Mouse (Mus musculus) hindbrain, embryonic 16.5 days (tissue): ENCODE measurements around the gene Pex1. TPM values are rescaled to one million over a fixed set of nuclear protein-coding genes. Genes with fewer than 3 reads are reported as not detected.

ENCODE experiments used
- ATAC-seq: fragments of 200-750 bp; cut with Nextera tagmentation; 2 replicates; pipeline ENCODE4 v1.8.0; 2017; ENCODE audit warnings: moderate TSS enrichment, moderate library complexity
- H3K27ac ChIP-seq: fragments of 300-500 bp; sonication (generic); 2 replicates; pipeline ENCODE4 v1.5.1; 2014; ENCODE audit warnings: low read depth, mild to moderate bottlenecking, control low read depth, low read length, moderate library complexity
- H3K27me3 ChIP-seq: fragments of 300-500 bp; sonication (generic); replicated peaks from 2 replicates; pipeline ENCODE4 v1.6.1; 2014; ENCODE audit warnings: low read length; ENCODE audit not compliant: control insufficient read depth, insufficient read depth
- H3K36me3 ChIP-seq: fragments of 300-500 bp; sonication (generic); 2 replicates; pipeline ENCODE4 v1.6.1; 2014; ENCODE audit warnings: mild to moderate bottlenecking, low read length, moderate library complexity, mixed read lengths; ENCODE audit not compliant: control insufficient read depth, insufficient read depth
- H3K4me1 ChIP-seq: fragments of 300-500 bp; sonication (generic); 2 replicates; pipeline ENCODE4 v1.6.1; 2014; ENCODE audit warnings: low read depth, low read length; ENCODE audit not compliant: control insufficient read depth, insufficient read depth
- H3K4me2 ChIP-seq: fragments of 300-500 bp; sonication (generic); 2 replicates; pipeline ENCODE4 v1.6.1; 2014; ENCODE audit warnings: mild to moderate bottlenecking, low read length, control low read depth, moderate library complexity
- H3K4me3 ChIP-seq: fragments of 300-500 bp; sonication (generic); 2 replicates; pipeline ENCODE4 v1.5.1; 2014; ENCODE audit warnings: mild to moderate bottlenecking, low read length, control low read depth, moderate library complexity
- H3K9ac ChIP-seq: fragments of 300-500 bp; sonication (generic); 2 replicates; pipeline ENCODE4 v1.6.1; 2014; ENCODE audit warnings: low read depth, mild to moderate bottlenecking, control low read depth, low read length, moderate library complexity
- H3K9me3 ChIP-seq: fragments of 300-500 bp; sonication (generic); 2 replicates; pipeline ENCODE4 v1.6.1; 2014; ENCODE audit warnings: mild to moderate bottlenecking, low read length, moderate library complexity; ENCODE audit not compliant: control insufficient read depth
- WGBS: fragments of 180-500 bp; shearing (Covaris S2); extraction: QIAGEN DNeasy Blood & Tissue Kit; methylation state at CpG from one replicate; pipeline ENCODE4 v1.1.7; 2014; 5-methylcytosine and 5-hydroxymethylcytosine counted together
- polyA plus RNA-seq: library from polyadenylated mRNA; unstranded; fragments of >200 nt; fragmentation: Nextera tagmentation; extraction: Ambion mirVana; gene quantifications from 2 replicates; pipeline ENCODE4 v1.2.1, GENCODE M21; 2015

The Pex1 gene
- 20.0 and 21.7 TPM in 2 replicates for polyA plus RNA-seq

DNA sequence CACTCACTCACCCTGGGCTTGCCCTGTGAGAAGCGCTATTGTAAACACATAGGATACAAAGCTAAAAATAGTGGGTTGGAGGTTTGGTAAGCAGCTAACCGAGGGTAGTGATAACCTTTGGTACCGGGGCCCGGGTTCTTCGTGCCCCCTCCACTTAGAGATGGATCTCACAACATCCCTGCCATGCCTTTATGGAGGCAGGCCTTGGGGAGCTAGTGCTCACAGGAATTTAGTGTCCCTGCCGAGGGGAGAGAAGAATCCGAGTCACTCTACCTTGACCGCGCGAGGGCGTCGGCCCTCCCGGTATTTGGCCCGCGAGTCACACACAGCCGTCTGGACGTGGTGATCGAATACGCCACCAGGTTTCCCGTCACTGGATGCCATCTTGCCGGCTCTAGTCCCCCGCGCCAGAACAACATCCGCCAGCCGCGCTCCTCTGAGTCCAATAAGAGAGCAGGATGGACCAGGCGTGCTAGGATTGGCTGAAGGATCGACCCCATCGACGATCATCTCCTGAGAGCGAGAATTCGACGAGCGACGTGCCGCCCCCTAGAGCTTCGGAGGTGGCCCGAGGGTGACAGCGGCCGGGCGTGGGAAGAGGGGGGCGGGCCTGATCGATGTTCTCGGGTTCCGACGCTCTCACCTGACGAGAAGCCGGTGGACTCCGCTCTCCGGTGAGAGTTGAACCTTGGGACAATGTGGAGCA lies at the start of gene Pex1:
Gene Pex1, plus strand, starts transcription at position 374 of the 706 bp plus-strand sequence.
- peak within 1 kb of the TSS; percentile 86 for H3K4me2 ChIP-seq
- H3K4me3 ChIP-seq, result peak within 1 kb of the TSS; percentile 91
- H3K9me3 ChIP-seq, result no peaks in the 10 kb centered on the region
- under 1% methylated on average over 50 of the region's 50 CpGs for WGBS
- peaks cover 15% of the 10 kb centered on the region for H3K4me1 ChIP-seq
- no peaks in the 10 kb centered on the region for H3K27me3 ChIP-seq
- H3K36me3 ChIP-seq, result peaks cover 6% of the 10 kb centered on the region
- H3K27ac ChIP-seq, result peak within 1 kb of the TSS; percentile 85
- peak; percentile 98 for ATAC-seq
- peak within 1 kb of the TSS; percentile 86 for H3K9ac ChIP-seq

DNA sequence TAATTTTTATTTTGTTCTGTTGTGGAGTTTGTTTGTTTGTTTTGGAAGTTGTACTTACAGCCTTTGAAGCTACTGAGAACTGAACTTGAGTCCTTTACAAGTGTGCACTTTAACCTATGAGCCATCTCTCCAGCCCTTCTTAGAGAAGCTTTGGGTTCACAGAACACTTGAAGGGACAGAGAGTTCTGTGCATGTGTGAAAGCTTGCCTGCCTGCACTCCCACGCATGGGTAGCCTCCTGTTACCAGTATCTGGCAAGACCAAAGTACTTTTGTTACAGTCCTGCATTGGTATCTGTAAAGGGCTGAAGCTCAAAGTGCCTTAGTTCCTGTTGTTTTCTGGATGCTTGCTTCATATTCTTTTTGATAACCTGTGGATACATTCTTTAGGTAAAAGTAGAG lies 49.6 kb upstream of the Pex1 start:
- no peak for ATAC-seq
- Histone ChIP-seq H3K4me2 (no peak overlapping the region), H3K4me1 (peaks cover 14% of the 10 kb centered on the region), H3K27ac (no peak overlapping the region), H3K27me3 (no peaks in the 10 kb centered on the region), H3K4me3 (no peak overlapping the region), H3K9ac (no peak overlapping the region), H3K9me3 (no peaks in the 10 kb centered on the region), H3K36me3 (no peaks in the 10 kb centered on the region)
- WGBS, result 86% methylated on average over 1 of the region's 1 CpGs

DNA sequence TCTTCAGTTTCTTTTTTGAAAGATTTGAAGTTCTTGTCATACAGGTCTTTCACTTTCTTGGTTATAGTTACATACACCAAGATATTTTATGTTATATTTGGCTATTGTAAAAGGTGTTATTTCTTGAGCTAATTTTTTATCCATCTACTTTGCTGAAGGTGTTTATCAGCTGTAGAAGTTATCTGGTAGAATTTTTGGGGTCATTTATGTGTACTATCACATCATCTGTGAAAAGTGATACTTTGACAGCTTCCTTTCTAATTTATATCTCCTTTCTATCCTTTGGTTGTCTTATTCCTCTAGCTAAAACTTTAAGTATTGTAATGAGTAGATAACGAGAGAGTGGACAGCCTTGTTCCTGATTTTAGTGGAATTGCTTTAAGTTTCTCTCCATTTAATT lies 44.4 kb upstream of the Pex1 start:
- whole genome bisulfite sequencing, result 97% methylated on average over 1 of the region's 1 CpGs
- no peak overlapping the region for H3K4me2 ChIP-seq
- H3K36me3 ChIP-seq, result peaks cover 8% of the 10 kb centered on the region; the same call in 1 of the 2 replicates
- no peak overlapping the region for H3K4me3 ChIP-seq
- no peak overlapping the region for H3K9ac ChIP-seq
- no peaks in the 10 kb centered on the region for H3K9me3 ChIP-seq
- no peak for ATAC-seq
- H3K4me1 ChIP-seq, result no peaks in the 10 kb centered on the region
- H3K27me3 ChIP-seq, result no peaks in the 10 kb centered on the region
- H3K27ac ChIP-seq, result no peak overlapping the region

DNA sequence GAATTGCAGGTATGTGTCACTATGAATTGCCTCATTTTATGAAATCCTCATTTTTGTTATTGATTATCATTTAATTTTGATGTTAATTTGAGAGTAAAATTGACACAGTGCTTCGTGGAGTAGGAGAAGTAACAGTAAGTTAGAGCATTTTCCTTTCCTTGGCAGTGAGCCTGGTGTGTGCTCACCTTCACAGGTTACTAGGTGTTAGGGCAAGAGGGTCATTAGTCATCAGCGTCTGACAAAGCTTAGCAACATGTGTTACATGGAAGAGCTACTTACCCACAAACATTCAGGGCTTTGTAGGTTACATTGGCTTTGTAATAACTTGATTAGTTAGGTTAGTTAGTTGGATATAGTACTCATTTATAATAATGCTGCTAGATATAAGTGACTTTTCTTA lies 41.7 kb upstream of the Pex1 start:
- Histone ChIP-seq H3K9me3 (no peaks in the 10 kb centered on the region), H3K36me3 (peaks cover 10% of the 10 kb centered on the region; the same call in 1 of the 2 replicates), H3K4me1 (no peaks in the 10 kb centered on the region), H3K4me2 (no peak overlapping the region), H3K4me3 (no peak overlapping the region), H3K9ac (no peak overlapping the region), H3K27me3 (no peaks in the 10 kb centered on the region), H3K27ac (no peak overlapping the region)
- ATAC-seq, result no peak; the same call in 1 of the 2 replicates
- 94% methylated on average over 2 of the region's 2 CpGs for WGBS

DNA sequence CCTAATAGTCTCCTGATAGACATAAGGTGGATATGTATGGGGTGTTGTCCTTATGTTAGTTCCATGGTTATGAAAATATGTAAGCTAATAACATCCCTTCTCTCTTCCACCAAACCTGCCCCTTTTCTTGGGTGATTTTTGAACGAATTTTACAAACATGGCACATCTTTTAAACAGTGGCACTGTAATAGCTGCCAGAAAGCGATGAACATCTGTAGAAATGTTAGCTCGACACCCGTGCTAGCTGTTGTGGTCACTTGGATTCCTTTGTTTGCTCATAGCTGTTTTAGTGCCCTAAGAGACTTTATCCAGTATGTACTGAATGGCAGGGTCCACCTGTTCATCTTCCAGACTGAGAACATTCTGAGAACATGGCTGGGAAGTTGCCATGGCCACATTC lies 24.6 kb upstream of the Pex1 start, which contains the start of gene 1700109H08Rik:
Gene 1700109H08Rik, plus strand, starts transcription at position 301 of the 400 bp plus-strand sequence.
- ATAC-seq, result no peak
- WGBS, result 98% methylated on average over 4 of the region's 4 CpGs

DNA sequence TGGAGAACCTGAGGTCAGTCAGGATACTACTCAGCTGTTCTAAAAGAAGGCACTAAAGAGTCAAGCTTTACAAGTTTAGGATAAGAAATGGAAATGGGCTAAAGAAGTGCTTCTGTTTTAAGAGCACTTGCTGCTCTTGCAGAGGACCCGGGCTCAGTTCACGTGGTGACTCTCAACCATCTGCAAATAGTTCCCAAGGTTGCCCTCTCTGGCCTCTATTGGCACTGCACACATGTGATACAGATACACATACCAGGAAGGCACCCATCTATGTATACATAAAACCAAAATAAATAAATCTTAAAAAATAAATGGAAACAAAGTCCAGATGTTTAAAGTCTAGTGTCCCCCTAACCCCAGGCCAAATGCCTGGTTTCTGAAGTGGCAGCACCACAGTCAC lies 21.0 kb upstream of the Pex1 start:
- H3K4me1 ChIP-seq, result no peaks in the 10 kb centered on the region
- no peak overlapping the region for H3K9ac ChIP-seq
- H3K9me3 ChIP-seq, result peaks cover 3% of the 10 kb centered on the region; the same call in 1 of the 2 replicates
- no peak overlapping the region for H3K4me2 ChIP-seq
- no peak for ATAC-seq
- H3K36me3 ChIP-seq, result peaks cover 71% of the 10 kb centered on the region
- no peak overlapping the region for H3K27ac ChIP-seq
- H3K27me3 ChIP-seq, result no peaks in the 10 kb centered on the region
- 95% methylated on average over 2 of the region's 2 CpGs for WGBS
- no peak overlapping the region for H3K4me3 ChIP-seq

More for the DNA sequence above, 24.6 kb upstream of the Pex1 start, which contains the start of gene 1700109H08Rik:
- Histone ChIP-seq H3K9ac (no peak within 1 kb of the TSS), H3K27me3 (no peaks in the 10 kb centered on the region), H3K27ac (no peak within 1 kb of the TSS), H3K36me3 (peaks cover 45% of the 10 kb centered on the region), H3K4me1 (no peaks in the 10 kb centered on the region), H3K9me3 (peaks cover 3% of the 10 kb centered on the region; the same call in 1 of the 2 replicates), H3K4me2 (no peak within 1 kb of the TSS), H3K4me3 (no peak within 1 kb of the TSS)

DNA sequence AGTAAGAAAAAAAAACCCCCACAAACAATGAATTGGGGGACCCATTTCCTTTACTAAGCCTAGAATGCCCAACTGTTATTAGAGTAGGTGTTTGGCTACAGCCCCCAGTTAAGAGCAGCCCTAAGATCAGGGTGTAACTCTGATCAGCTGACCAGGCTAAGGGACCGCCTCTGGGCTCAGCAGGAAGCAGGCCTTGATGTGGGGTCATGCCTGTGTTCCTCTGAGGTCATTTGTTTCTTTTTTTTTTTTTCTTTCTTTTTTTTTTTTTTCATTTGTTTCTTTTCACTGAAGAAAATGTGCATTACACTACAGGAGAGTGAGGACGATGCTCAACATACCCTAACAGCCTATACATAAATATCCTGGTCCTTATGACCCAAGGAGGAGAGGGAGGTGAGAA lies 17.9 kb upstream of the Pex1 start:
- H3K36me3 ChIP-seq, result peaks cover 66% of the 10 kb centered on the region
- 91% methylated on average over 2 of the region's 2 CpGs for WGBS
- H3K4me1 ChIP-seq, result no peaks in the 10 kb centered on the region

DNA sequence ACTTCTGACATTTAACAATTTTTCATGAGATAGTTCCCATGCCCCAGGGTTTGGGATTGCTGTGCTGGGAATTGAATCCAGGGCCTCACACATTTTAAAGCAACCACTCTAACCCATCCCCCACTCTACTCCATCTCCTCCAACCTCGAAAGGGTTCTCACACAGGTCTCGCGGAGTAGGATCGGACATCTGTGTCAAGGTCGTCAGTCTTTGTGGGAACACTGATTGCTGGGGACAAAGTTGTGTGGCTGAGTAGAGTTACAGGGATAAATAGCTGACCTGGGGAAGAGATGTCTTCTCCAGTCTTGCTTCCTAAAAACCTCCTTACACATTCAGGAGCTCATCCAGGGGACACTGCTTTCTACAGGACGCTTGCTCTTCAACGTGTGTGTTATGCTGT lies 16.8 kb upstream of the Pex1 start:
- Histone ChIP-seq H3K9ac (no peak overlapping the region), H3K27me3 (no peaks in the 10 kb centered on the region), H3K4me1 (no peaks in the 10 kb centered on the region), H3K4me3 (no peak overlapping the region), H3K36me3 (peaks cover 63% of the 10 kb centered on the region), H3K9me3 (peaks cover 3% of the 10 kb centered on the region; the same call in 1 of the 2 replicates), H3K27ac (no peak overlapping the region), H3K4me2 (no peak overlapping the region)
- no peak for ATAC-seq
- WGBS, result 93% methylated on average over 7 of the region's 7 CpGs

More for the DNA sequence above, 17.9 kb upstream of the Pex1 start:
- Histone ChIP-seq H3K4me3 (no peak overlapping the region), H3K27me3 (no peaks in the 10 kb centered on the region), H3K9ac (no peak overlapping the region), H3K4me2 (no peak overlapping the region), H3K27ac (no peak overlapping the region), H3K9me3 (peaks cover 3% of the 10 kb centered on the region; the same call in 1 of the 2 replicates)
- ATAC-seq, result no peak

DNA sequence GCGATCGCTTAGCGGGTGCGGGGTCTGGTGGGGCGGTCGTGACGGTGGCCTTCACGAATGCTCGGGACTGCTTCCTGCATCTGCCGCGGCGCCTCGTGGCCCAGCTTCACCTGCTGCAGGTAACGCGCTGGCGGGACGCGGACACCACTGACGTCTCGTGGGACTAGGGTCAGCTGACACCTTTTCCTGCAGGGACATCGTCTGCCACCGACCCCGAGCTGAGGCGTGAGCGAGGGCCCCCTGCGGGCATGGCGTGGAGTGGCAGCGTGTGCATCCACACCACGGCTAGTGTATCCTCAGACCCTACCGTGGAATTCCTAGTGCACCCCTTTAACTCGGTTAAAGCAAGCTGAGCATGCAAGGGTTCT lies 517 bp downstream of the Pex1 start, which contains the start of gene Rbm48:
Gene Rbm48, minus strand, starts transcription at position 187 of the 368 bp plus-strand sequence.
- under 1% methylated on average over 31 of the region's 31 CpGs for WGBS
- Histone ChIP-seq H3K27ac (peak within 1 kb of the TSS; percentile 85), H3K36me3 (peaks cover under 1% of the 10 kb centered on the region), H3K4me2 (peak within 1 kb of the TSS; percentile 86), H3K4me1 (peaks cover 15% of the 10 kb centered on the region), H3K9me3 (no peaks in the 10 kb centered on the region), H3K27me3 (no peaks in the 10 kb centered on the region), H3K9ac (peak within 1 kb of the TSS; percentile 86), H3K4me3 (peak within 1 kb of the TSS; percentile 91)
- ATAC-seq, result peak; percentile 82; the same call in 1 of the 2 replicates
